Mouse (Mus musculus): ENCODE measurements around the gene AC124108.1. TPM values are rescaled to one million over a fixed set of nuclear protein-coding genes. Genes with fewer than 3 reads are reported as not detected.
A peak's percentile ranks its signal among the peaks of the same experiment; 100 is the strongest.

Gene AC124108.1
- total RNA-seq (2014; rRNA removed) = not detected in 2 replicates
- polyA plus RNA-seq (2012; rRNA removed) = not detected in 2 replicates

DNA sequence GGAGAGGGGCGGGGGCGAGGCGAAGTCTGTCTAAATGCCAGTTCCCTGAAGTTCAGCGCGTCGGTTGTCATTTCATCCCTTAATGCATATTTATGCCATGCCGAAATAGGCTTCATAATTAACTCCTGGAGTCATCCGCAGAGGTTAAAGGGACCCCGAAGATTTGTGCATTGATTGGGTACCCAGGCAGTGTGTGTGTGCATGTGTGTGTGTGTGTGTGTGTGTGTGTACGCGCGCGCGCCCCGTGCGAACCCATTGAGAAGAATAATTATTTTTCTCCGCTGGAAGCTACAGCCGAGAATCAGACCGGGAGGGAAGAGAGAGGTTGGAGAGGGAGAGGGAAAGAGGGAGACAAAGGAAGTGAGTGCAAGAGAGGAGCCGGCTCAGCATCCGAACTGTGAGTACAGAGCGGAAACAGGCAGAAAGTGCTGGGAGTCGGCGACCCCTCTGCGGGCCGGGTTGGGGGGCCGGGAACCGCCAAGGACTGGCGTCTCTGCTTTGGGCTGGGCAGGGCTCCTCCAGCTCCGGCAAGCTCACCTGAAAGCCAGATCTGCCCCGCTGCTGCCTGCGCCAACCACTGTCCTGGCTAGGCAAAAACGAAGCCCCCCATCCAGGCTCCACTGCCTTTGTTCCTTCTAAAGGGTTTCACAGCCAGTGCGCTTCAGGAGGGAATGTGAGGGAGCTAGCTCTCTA lies at the start of gene AC124108.1, which contains the start of gene Lemd1:
AC124108.1 (plus strand) TSS at position 365 of the 693 bp plus-strand sequence.
Lemd1 (plus strand) TSS at position 339 of the 693 bp plus-strand sequence.
- Histone ChIP-seq H3K27ac (replicated peaks; ENCODE audit: insufficient read depth, low read depth, low read length) (no peak within 1 kb of the TSS), H3K27me3 (ENCODE audit: control insufficient read depth, insufficient read depth, low read length) (peaks cover 26% of the 10 kb centered on the region), H3K4me3 (ENCODE audit: insufficient read depth, low read depth, low read length) (peak within 1 kb of the TSS; percentile 36; the same call in 1 of the 2 replicates), H3K4me1 (ENCODE audit: control insufficient read depth, insufficient read depth, low read length) (no peaks in the 10 kb centered on the region), H3K9ac (ENCODE audit: low read depth, low read length) (no peak within 1 kb of the TSS), H3K79me2 (ENCODE audit: control insufficient read depth, insufficient read depth, low read length) (no peaks in the 10 kb centered on the region), H3K36me3 (ENCODE audit: control insufficient read depth, insufficient read depth, low read length) (no peaks in the 10 kb centered on the region)
- TF ChIP-seq POLR2A (IDR thresholded peaks at IDR 0.05; ENCODE audit: extremely low read depth, insufficient read depth, low read length) (no peak), CTCF (IDR thresholded peaks at IDR 0.05; ENCODE audit: low read depth, low read length) (no peak)
- 3% methylated on average over 34 of the region's 34 CpGs for WGBS
- DNase-seq (ENCODE audit: extremely low read depth, low read depth, low spot score) = no peak

DNA sequence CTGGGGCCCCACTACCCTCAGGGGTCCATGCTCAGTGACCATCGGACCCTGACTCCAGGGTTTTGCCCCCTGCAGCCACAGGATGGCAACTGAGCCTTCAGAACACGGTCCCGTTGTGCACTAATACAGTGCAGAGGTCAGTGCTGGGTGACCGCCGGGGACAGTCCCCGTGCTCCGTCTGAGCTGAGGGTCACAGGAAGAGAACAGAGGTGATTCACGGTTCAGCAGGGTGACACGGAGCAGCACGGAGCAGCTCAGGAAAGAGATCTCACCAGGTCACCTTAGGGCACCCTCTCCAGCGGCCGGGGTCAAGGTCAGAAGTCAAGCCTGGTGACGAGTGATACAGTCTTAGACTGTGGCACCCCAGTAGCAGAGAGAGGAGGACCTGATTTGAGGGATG lies 49.5 kb upstream of the AC124108.1 start:
- Histone ChIP-seq H3K27me3 (ENCODE audit: control insufficient read depth, insufficient read depth, low read length) (no peaks in the 10 kb centered on the region), H3K4me1 (ENCODE audit: control insufficient read depth, insufficient read depth, low read length) (peaks cover 25% of the 10 kb centered on the region), H3K4me3 (ENCODE audit: insufficient read depth, low read depth, low read length) (no peak overlapping the region), H3K9ac (ENCODE audit: low read depth, low read length) (no peak overlapping the region), H3K27ac (replicated peaks; ENCODE audit: insufficient read depth, low read depth, low read length) (no peak overlapping the region), H3K79me2 (ENCODE audit: control insufficient read depth, insufficient read depth, low read length) (peaks cover 18% of the 10 kb centered on the region; the same call in 1 of the 2 replicates), H3K36me3 (ENCODE audit: control insufficient read depth, insufficient read depth, low read length) (no peaks in the 10 kb centered on the region)
- WGBS = 24% methylated on average over 13 of the region's 13 CpGs
- TF ChIP-seq POLR2A (IDR thresholded peaks at IDR 0.05; ENCODE audit: extremely low read depth, insufficient read depth, low read length) (no peak), CTCF (IDR thresholded peaks at IDR 0.05; ENCODE audit: low read depth, low read length) (no peak)
- peak; percentile 62 for DNase-seq (ENCODE audit: extremely low read depth, low read depth, low spot score)

DNA sequence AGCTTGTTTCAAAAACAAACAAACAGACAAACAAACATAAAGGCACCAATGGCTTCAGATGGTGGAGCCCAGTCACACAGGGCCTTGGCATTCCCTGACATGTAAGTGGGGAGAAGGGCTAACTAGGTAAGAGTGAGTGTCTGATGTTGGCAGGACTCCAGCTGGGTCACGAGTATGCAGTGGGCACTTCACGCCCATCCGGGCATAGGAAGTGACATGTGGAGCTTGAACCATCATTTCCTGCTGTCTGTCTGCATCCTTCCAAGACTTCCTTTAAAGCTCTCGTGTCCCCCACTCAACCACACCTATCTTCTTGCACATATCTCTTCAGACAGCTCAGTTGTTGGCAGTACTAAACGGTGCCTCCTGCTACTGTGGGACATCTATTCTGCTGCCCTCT lies 48.2 kb upstream of the AC124108.1 start:
- no peak for DNase-seq (ENCODE audit: extremely low read depth, low read depth, low spot score)
- WGBS = 66% methylated on average over 5 of the region's 5 CpGs

DNA sequence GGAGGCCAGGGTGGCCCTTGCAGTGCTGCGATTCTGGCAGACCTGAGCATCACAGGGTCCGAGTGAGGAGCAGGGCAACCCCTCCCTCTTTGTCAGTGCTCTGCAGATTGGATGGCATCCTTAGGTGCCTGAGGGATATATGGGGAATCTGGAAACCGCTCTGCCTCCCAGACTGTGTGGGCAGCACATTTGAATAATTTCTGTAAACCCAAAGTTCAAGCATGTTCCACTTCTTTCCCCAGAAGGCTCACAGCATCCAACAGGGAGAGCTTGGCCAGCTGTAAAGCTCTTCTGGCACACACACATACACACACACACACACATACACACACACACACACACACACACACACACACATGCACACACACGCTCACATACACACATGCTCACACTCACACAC lies 47.5 kb upstream of the AC124108.1 start:
- WGBS = 81% methylated on average over 4 of the region's 4 CpGs
- TF ChIP-seq CTCF (IDR thresholded peaks at IDR 0.05; ENCODE audit: low read depth, low read length) (no peak), POLR2A (IDR thresholded peaks at IDR 0.05; ENCODE audit: extremely low read depth, insufficient read depth, low read length) (no peak)
- no peak for DNase-seq (ENCODE audit: extremely low read depth, low read depth, low spot score)

More for the DNA sequence above, 48.2 kb upstream of the AC124108.1 start:
- H3K4me1 ChIP-seq (ENCODE audit: control insufficient read depth, insufficient read depth, low read length) = peaks cover 16% of the 10 kb centered on the region; the same call in 1 of the 2 replicates
- peaks cover 7% of the 10 kb centered on the region; the same call in 1 of the 2 replicates for H3K79me2 ChIP-seq (ENCODE audit: control insufficient read depth, insufficient read depth, low read length)
- H3K9ac ChIP-seq (ENCODE audit: low read depth, low read length) = no peak overlapping the region
- no peak overlapping the region for H3K4me3 ChIP-seq (ENCODE audit: insufficient read depth, low read depth, low read length)
- TF ChIP-seq CTCF (IDR thresholded peaks at IDR 0.05; ENCODE audit: low read depth, low read length) = no peak
- no peak for TF ChIP-seq POLR2A (IDR thresholded peaks at IDR 0.05; ENCODE audit: extremely low read depth, insufficient read depth, low read length)
- H3K36me3 ChIP-seq (ENCODE audit: control insufficient read depth, insufficient read depth, low read length) = no peaks in the 10 kb centered on the region
- H3K27me3 ChIP-seq (ENCODE audit: control insufficient read depth, insufficient read depth, low read length) = no peaks in the 10 kb centered on the region
- no peak overlapping the region for H3K27ac ChIP-seq (replicated peaks; ENCODE audit: insufficient read depth, low read depth, low read length)

DNA sequence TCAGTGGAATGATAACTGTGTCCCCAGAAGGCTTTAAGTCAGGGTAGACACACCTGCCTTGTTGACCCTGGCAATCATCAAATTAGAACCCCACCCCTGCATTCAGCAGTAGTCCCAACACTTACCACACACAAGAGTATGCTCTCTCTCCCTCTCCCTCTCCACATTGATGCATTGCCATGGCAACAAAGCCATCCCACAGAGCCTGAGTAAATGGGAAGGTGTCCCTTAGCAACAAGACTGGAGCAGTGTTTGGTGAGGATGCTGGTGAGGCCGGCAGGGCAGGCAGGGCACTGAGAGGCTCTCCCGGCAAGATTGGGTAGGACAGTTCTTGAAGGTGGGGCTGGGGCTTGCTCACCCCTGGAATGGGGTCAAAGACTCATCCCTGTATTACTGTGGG lies 47.0 kb upstream of the AC124108.1 start:
- Histone ChIP-seq H3K27me3 (ENCODE audit: control insufficient read depth, insufficient read depth, low read length) (no peaks in the 10 kb centered on the region), H3K4me3 (ENCODE audit: insufficient read depth, low read depth, low read length) (no peak overlapping the region), H3K9ac (ENCODE audit: low read depth, low read length) (no peak overlapping the region), H3K36me3 (ENCODE audit: control insufficient read depth, insufficient read depth, low read length) (no peaks in the 10 kb centered on the region), H3K79me2 (ENCODE audit: control insufficient read depth, insufficient read depth, low read length) (no peaks in the 10 kb centered on the region), H3K27ac (replicated peaks; ENCODE audit: insufficient read depth, low read depth, low read length) (no peak overlapping the region), H3K4me1 (ENCODE audit: control insufficient read depth, insufficient read depth, low read length) (peaks cover 16% of the 10 kb centered on the region; the same call in 1 of the 2 replicates)
- TF ChIP-seq POLR2A (IDR thresholded peaks at IDR 0.05; ENCODE audit: extremely low read depth, insufficient read depth, low read length) (no peak), CTCF (IDR thresholded peaks at IDR 0.05; ENCODE audit: low read depth, low read length) (no peak)
- 50% methylated on average over 2 of the region's 2 CpGs for WGBS
- no peak for DNase-seq (ENCODE audit: extremely low read depth, low read depth, low spot score)

More for the DNA sequence above, 47.5 kb upstream of the AC124108.1 start:
- H3K27ac ChIP-seq (replicated peaks; ENCODE audit: insufficient read depth, low read depth, low read length) = no peak overlapping the region
- H3K4me3 ChIP-seq (ENCODE audit: insufficient read depth, low read depth, low read length) = no peak overlapping the region
- no peak overlapping the region for H3K9ac ChIP-seq (ENCODE audit: low read depth, low read length)
- peaks cover 16% of the 10 kb centered on the region; the same call in 1 of the 2 replicates for H3K4me1 ChIP-seq (ENCODE audit: control insufficient read depth, insufficient read depth, low read length)
- H3K79me2 ChIP-seq (ENCODE audit: control insufficient read depth, insufficient read depth, low read length) = peaks cover 3% of the 10 kb centered on the region; the same call in 1 of the 2 replicates
- no peaks in the 10 kb centered on the region for H3K27me3 ChIP-seq (ENCODE audit: control insufficient read depth, insufficient read depth, low read length)
- no peaks in the 10 kb centered on the region for H3K36me3 ChIP-seq (ENCODE audit: control insufficient read depth, insufficient read depth, low read length)

DNA sequence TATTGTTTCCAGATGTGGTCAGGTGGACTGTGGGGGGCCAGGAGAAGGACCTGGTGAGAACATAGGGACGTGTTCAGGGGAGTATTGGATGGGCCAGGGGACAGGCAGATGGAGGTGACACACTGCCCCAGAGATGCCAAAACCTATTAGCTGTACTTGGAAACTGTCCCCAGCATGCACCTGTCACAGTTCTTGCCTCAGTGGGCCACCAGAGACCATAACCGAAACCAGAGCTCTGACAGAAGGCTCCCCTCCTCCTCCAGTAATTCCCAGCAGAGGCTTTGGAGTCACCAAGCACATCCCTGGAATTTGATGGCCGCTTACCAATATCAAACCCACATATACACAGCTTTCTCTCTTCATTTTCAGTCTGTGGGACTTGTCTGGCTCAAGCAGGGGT lies 46.4 kb upstream of the AC124108.1 start:
- Histone ChIP-seq H3K27me3 (ENCODE audit: control insufficient read depth, insufficient read depth, low read length) (no peaks in the 10 kb centered on the region), H3K79me2 (ENCODE audit: control insufficient read depth, insufficient read depth, low read length) (no peaks in the 10 kb centered on the region), H3K4me1 (ENCODE audit: control insufficient read depth, insufficient read depth, low read length) (peaks cover 14% of the 10 kb centered on the region; the same call in 1 of the 2 replicates), H3K4me3 (ENCODE audit: insufficient read depth, low read depth, low read length) (no peak overlapping the region), H3K27ac (replicated peaks; ENCODE audit: insufficient read depth, low read depth, low read length) (no peak overlapping the region), H3K9ac (ENCODE audit: low read depth, low read length) (no peak overlapping the region), H3K36me3 (ENCODE audit: control insufficient read depth, insufficient read depth, low read length) (no peaks in the 10 kb centered on the region)
- no peak for TF ChIP-seq POLR2A (IDR thresholded peaks at IDR 0.05; ENCODE audit: extremely low read depth, insufficient read depth, low read length)
- TF ChIP-seq CTCF (IDR thresholded peaks at IDR 0.05; ENCODE audit: low read depth, low read length) = no peak
- no peak for DNase-seq (ENCODE audit: extremely low read depth, low read depth, low spot score)
- 97% methylated on average over 3 of the region's 3 CpGs for WGBS

All from liver, adult 2 months (tissue).